Mouse (Mus musculus) lung, embryonic 14.5 days (tissue): ENCODE results near the gene 2210407C18Rik. TPM values are rescaled to one million over a fixed set of nuclear protein-coding genes. Genes with fewer than 3 reads are reported as not detected.

Source experiments
- ATAC-seq: fragments of 200-750 bp; cut with Nextera tagmentation; 2 replicates; pipeline ENCODE4 v1.8.0; 2017; ENCODE audit warnings: mild to moderate bottlenecking, moderate TSS enrichment, moderate library complexity; ENCODE audit not compliant: insufficient read depth
- DNase-seq: peaks from one replicate; pipeline ENCODE4 v3.0.0-alpha.2; 2015
- H3K27ac ChIP-seq: fragments of 300-500 bp; sonication (generic); 2 replicates; pipeline ENCODE4 v1.5.1; 2014; ENCODE audit warnings: low read depth, mild to moderate bottlenecking, moderate library complexity
- H3K27me3 ChIP-seq: fragments of 300-500 bp; sonication (generic); 2 replicates; pipeline ENCODE4 v1.6.1; 2014; ENCODE audit warnings: low read length, control low read depth; ENCODE audit not compliant: insufficient read depth
- H3K36me3 ChIP-seq: fragments of 300-500 bp; sonication (generic); 2 replicates; pipeline ENCODE4 v1.6.1; 2014; ENCODE audit warnings: control low read depth; ENCODE audit not compliant: insufficient read depth
- H3K4me1 ChIP-seq: fragments of 300-500 bp; sonication (generic); 2 replicates; pipeline ENCODE4 v1.6.1; 2014; ENCODE audit warnings: antibody characterized with exemption, control low read depth; ENCODE audit not compliant: insufficient read depth
- H3K4me2 ChIP-seq: fragments of 300-500 bp; sonication (generic); 2 replicates; pipeline ENCODE4 v1.6.1; 2014; ENCODE audit warnings: mild to moderate bottlenecking
- H3K4me3 ChIP-seq: fragments of 300-500 bp; sonication (generic); 2 replicates; pipeline ENCODE4 v1.5.1; 2014; ENCODE audit warnings: low read depth, low read length
- H3K9ac ChIP-seq: fragments of 300-500 bp; sonication (generic); 2 replicates; pipeline ENCODE4 v1.6.1; 2014
- H3K9me3 ChIP-seq: fragments of 300-500 bp; sonication (generic); 2 replicates; pipeline ENCODE4 v1.6.1; 2016; ENCODE audit warnings: low read depth, low read length, control low read depth
- CTCF ChIP-seq: IDR thresholded peaks from 2 replicates; pipeline ENCODE4 v1.5.1; 2016; ENCODE audit warnings: antibody characterized with exemption, low read depth
- WGBS: fragments of 180-500 bp; shearing (Covaris S2); extraction: QIAGEN DNeasy Blood & Tissue Kit; methylation state at CpG from one replicate; pipeline ENCODE4 v1.1.7; 2014; 5-methylcytosine and 5-hydroxymethylcytosine counted together
- polyA plus RNA-seq: library from polyadenylated mRNA; unstranded; fragments of >200 nt; fragmentation: Nextera tagmentation; extraction: Ambion mirVana; gene quantifications from 2 replicates; pipeline ENCODE4 v1.2.1, GENCODE M21; 2014

2210407C18Rik gene
- polyA plus RNA-seq, 1 experiment from 2014 or later: not detected

- H3K27me3 ChIP-seq: no peaks in the 10 kb centered on the region
- DNase-seq (no peak), ATAC-seq (no peak)
- H3K9me3 ChIP-seq: no peaks in the 10 kb centered on the region
- no peak overlapping the region for H3K9ac ChIP-seq
- no peak overlapping the region for H3K4me2 ChIP-seq
- H3K36me3 ChIP-seq: no peaks in the 10 kb centered on the region
- H3K27ac ChIP-seq: no peak overlapping the region
- TF ChIP-seq CTCF: no peak
- no peaks in the 10 kb centered on the region for H3K4me1 ChIP-seq
- H3K4me3 ChIP-seq: no peak overlapping the region
Measured at GRCm38 (mm10) chr11:58602062-58602461, 13.8 kb downstream of the 2210407C18Rik start.

GRCm38 (mm10) chr11:58597837-58598236, 18.0 kb downstream of the 2210407C18Rik start:
- Histone ChIP-seq H3K27ac (no peak overlapping the region), H3K4me3 (no peak overlapping the region), H3K36me3 (no peaks in the 10 kb centered on the region), H3K9me3 (no peaks in the 10 kb centered on the region), H3K27me3 (no peaks in the 10 kb centered on the region), H3K4me2 (no peak overlapping the region), H3K9ac (no peak overlapping the region), H3K4me1 (no peaks in the 10 kb centered on the region)
- DNase-seq (no peak), ATAC-seq (no peak)
- 86% methylated on average over 13 of the region's 13 CpGs for WGBS
- no peak for TF ChIP-seq CTCF

- Histone ChIP-seq H3K27me3 (no peaks in the 10 kb centered on the region), H3K4me2 (no peak within 1 kb of the TSS), H3K9me3 (no peaks in the 10 kb centered on the region), H3K9ac (no peak within 1 kb of the TSS), H3K36me3 (no peaks in the 10 kb centered on the region), H3K4me1 (no peaks in the 10 kb centered on the region), H3K4me3 (no peak within 1 kb of the TSS), H3K27ac (no peak within 1 kb of the TSS)
- ATAC-seq: no peak
- no peak for TF ChIP-seq CTCF
- DNase-seq: no peak
- 75% methylated on average over 6 of the region's 6 CpGs for WGBS
Measured at GRCm38 (mm10) chr11:58594814-58595213, 21.1 kb downstream of the 2210407C18Rik start, which contains the start of gene Olfr324. Gene Olfr324 (plus strand): TSS chr11:58595114.

GRCm38 (mm10) chr11:58588620-58589250, 27.1 kb downstream of the 2210407C18Rik start:
- Histone ChIP-seq H3K4me3 (no peak overlapping the region), H3K27ac (no peak overlapping the region), H3K4me2 (no peak overlapping the region), H3K9ac (no peak overlapping the region), H3K4me1 (no peaks in the 10 kb centered on the region), H3K36me3 (no peaks in the 10 kb centered on the region), H3K9me3 (no peaks in the 10 kb centered on the region), H3K27me3 (no peaks in the 10 kb centered on the region)
- no peak for ATAC-seq
- WGBS: 61% methylated on average over 3 of the region's 3 CpGs
- DNase-seq: no peak
- TF ChIP-seq CTCF: no peak

- DNase-seq (peak; percentile 38), ATAC-seq (no peak)
- H3K4me3 ChIP-seq: no peak overlapping the region
- no peak overlapping the region for H3K9ac ChIP-seq
- H3K4me1 ChIP-seq: no peaks in the 10 kb centered on the region
- no peaks in the 10 kb centered on the region for H3K27me3 ChIP-seq
- H3K4me2 ChIP-seq: no peak overlapping the region
- WGBS: 63% methylated on average over 7 of the region's 7 CpGs
- H3K36me3 ChIP-seq: no peaks in the 10 kb centered on the region
- peak; percentile 73 for TF ChIP-seq CTCF
- no peak overlapping the region for H3K27ac ChIP-seq
- H3K9me3 ChIP-seq: no peaks in the 10 kb centered on the region
Measured at GRCm38 (mm10) chr11:58587898-58588348, 28.0 kb downstream of the 2210407C18Rik start.

- H3K9ac ChIP-seq: no peak overlapping the region
- no peak overlapping the region for H3K4me2 ChIP-seq
- H3K27ac ChIP-seq: no peak overlapping the region
- WGBS: 65% methylated on average over 8 of the region's 8 CpGs
- H3K27me3 ChIP-seq: no peaks in the 10 kb centered on the region
- no peak for TF ChIP-seq CTCF
- H3K4me3 ChIP-seq: no peak overlapping the region
- DNase-seq: no peak
- no peaks in the 10 kb centered on the region for H3K4me1 ChIP-seq
- no peak for ATAC-seq
- no peaks in the 10 kb centered on the region for H3K9me3 ChIP-seq
- no peaks in the 10 kb centered on the region for H3K36me3 ChIP-seq
Measured at GRCm38 (mm10) chr11:58578636-58579035, 37.2 kb downstream of the 2210407C18Rik start.

GRCm38 (mm10) chr11:58577430-58577829, 38.4 kb downstream of the 2210407C18Rik start, which contains the start of gene Olfr325:
Gene Olfr325 (plus strand): TSS chr11:58577730.
- DNase-seq (no peak), ATAC-seq (no peak)
- Histone ChIP-seq H3K4me3 (no peak within 1 kb of the TSS), H3K27ac (no peak within 1 kb of the TSS), H3K36me3 (no peaks in the 10 kb centered on the region), H3K27me3 (no peaks in the 10 kb centered on the region), H3K4me2 (no peak within 1 kb of the TSS), H3K9me3 (no peaks in the 10 kb centered on the region), H3K9ac (no peak within 1 kb of the TSS), H3K4me1 (no peaks in the 10 kb centered on the region)
- 67% methylated on average over 1 of the region's 1 CpGs for WGBS
- no peak for TF ChIP-seq CTCF
